Mouse (Mus musculus) heart, embryonic 13.5 days (tissue): ENCODE measurements around the gene Cecr2. TPM values are rescaled to one million over a fixed set of nuclear protein-coding genes. Genes with fewer than 3 reads are reported as not detected.

ENCODE experiments used
- ATAC-seq: fragments of 200-750 bp; cut with Nextera tagmentation; 2 replicates; pipeline ENCODE4 v1.8.0; 2017; ENCODE audit warnings: moderate TSS enrichment; ENCODE audit not compliant: insufficient number of reproducible peaks, low FRiP score, low TSS enrichment; ENCODE audit errors: extremely low read depth
- H3K27ac ChIP-seq: fragments of 300-500 bp; sonication (generic); replicated peaks from 2 replicates; pipeline ENCODE4 v1.5.1; 2015; ENCODE audit warnings: moderate library complexity, mild to moderate bottlenecking, inconsistent platforms
- H3K27me3 ChIP-seq: fragments of 300-500 bp; sonication (generic); replicated peaks from 2 replicates; pipeline ENCODE4 v1.6.1; 2015; ENCODE audit warnings: mild to moderate bottlenecking, inconsistent platforms
- H3K36me3 ChIP-seq: fragments of 300-500 bp; sonication (generic); 2 replicates; pipeline ENCODE4 v1.6.1; 2015; ENCODE audit warnings: mild to moderate bottlenecking, inconsistent platforms
- H3K4me1 ChIP-seq: fragments of 300-500 bp; sonication (generic); 2 replicates; pipeline ENCODE4 v1.6.1; 2015; ENCODE audit warnings: inconsistent platforms
- H3K4me2 ChIP-seq: fragments of 300-500 bp; sonication (generic); 2 replicates; pipeline ENCODE4 v1.6.1; 2015; ENCODE audit warnings: inconsistent platforms, mild to moderate bottlenecking, moderate library complexity
- H3K4me3 ChIP-seq: fragments of 300-500 bp; sonication (generic); 2 replicates; pipeline ENCODE4 v1.5.1; 2015; ENCODE audit warnings: moderate library complexity, mild to moderate bottlenecking, inconsistent platforms
- H3K9ac ChIP-seq: fragments of 300-500 bp; sonication (generic); 2 replicates; pipeline ENCODE4 v1.6.1; 2015; ENCODE audit warnings: inconsistent platforms, mild to moderate bottlenecking, moderate library complexity
- H3K9me3 ChIP-seq: fragments of 300-500 bp; sonication (generic); 2 replicates; pipeline ENCODE4 v1.6.1; 2016; ENCODE audit warnings: inconsistent platforms
- WGBS: fragments of 180-500 bp; shearing (Covaris S2); methylation state at CpG from one replicate; pipeline ENCODE4 v1.1.7; 2015; ENCODE audit warnings: mixed read lengths; 5-methylcytosine and 5-hydroxymethylcytosine counted together
- polyA plus RNA-seq: library from polyadenylated mRNA; unstranded; fragments of >200 nt; fragmentation: Nextera tagmentation; extraction: Ambion mirVana; gene quantifications from 2 replicates; pipeline ENCODE4 v1.2.1, GENCODE M21; 2015

Cecr2 gene
- polyA plus RNA-seq, 1 experiment from 2014 or later = 0.95 TPM

- Histone ChIP-seq H3K27me3 (no peaks in the 10 kb centered on the region), H3K4me1 (peaks cover 21% of the 10 kb centered on the region), H3K4me3 (no peak overlapping the region), H3K9me3 (no peaks in the 10 kb centered on the region), H3K36me3 (no peaks in the 10 kb centered on the region), H3K4me2 (no peak overlapping the region), H3K27ac (no peak overlapping the region), H3K9ac (no peak overlapping the region)
- ATAC-seq = no peak
- WGBS = 80% methylated on average over 6 of the region's 6 CpGs
These were observed 107.6 kb downstream of the Cecr2 start for GRCm38 (mm10) chr6:120773763-120774162.

- WGBS = 64% methylated on average over 3 of the region's 3 CpGs
These were observed 110.1 kb downstream of the Cecr2 start for GRCm38 (mm10) chr6:120776286-120776685.

GRCm38 (mm10) chr6:120777533-120777932, 111.4 kb downstream of the Cecr2 start:
- Histone ChIP-seq H3K27me3 (no peaks in the 10 kb centered on the region), H3K4me2 (no peak overlapping the region), H3K4me3 (no peak overlapping the region), H3K9me3 (no peaks in the 10 kb centered on the region), H3K4me1 (peaks cover 21% of the 10 kb centered on the region), H3K27ac (no peak overlapping the region), H3K36me3 (no peaks in the 10 kb centered on the region), H3K9ac (no peak overlapping the region)
- WGBS = 79% methylated on average over 9 of the region's 9 CpGs
- no peak for ATAC-seq

More at GRCm38 (mm10) chr6:120776286-120776685, 110.1 kb downstream of the Cecr2 start:
- H3K4me3 ChIP-seq = no peak overlapping the region
- H3K36me3 ChIP-seq = no peaks in the 10 kb centered on the region
- H3K27me3 ChIP-seq = no peaks in the 10 kb centered on the region
- no peak overlapping the region for H3K27ac ChIP-seq
- H3K4me1 ChIP-seq = peaks cover 21% of the 10 kb centered on the region
- no peak overlapping the region for H3K4me2 ChIP-seq
- ATAC-seq = no peak
- H3K9ac ChIP-seq = no peak overlapping the region
- no peaks in the 10 kb centered on the region for H3K9me3 ChIP-seq

- WGBS = 52% methylated on average over 3 of the region's 3 CpGs
- Histone ChIP-seq H3K36me3 (no peaks in the 10 kb centered on the region), H3K9me3 (no peaks in the 10 kb centered on the region), H3K4me1 (peaks cover 21% of the 10 kb centered on the region), H3K4me3 (no peak overlapping the region), H3K4me2 (no peak overlapping the region), H3K9ac (no peak overlapping the region), H3K27ac (no peak overlapping the region), H3K27me3 (no peaks in the 10 kb centered on the region)
- ATAC-seq = no peak
These were observed 112.1 kb downstream of the Cecr2 start for GRCm38 (mm10) chr6:120778226-120778625.

GRCm38 (mm10) chr6:120782948-120783347, 116.8 kb downstream of the Cecr2 start:
- Histone ChIP-seq H3K4me1 (peaks cover 7% of the 10 kb centered on the region), H3K36me3 (no peaks in the 10 kb centered on the region), H3K9me3 (no peaks in the 10 kb centered on the region), H3K9ac (no peak overlapping the region), H3K27me3 (no peaks in the 10 kb centered on the region), H3K4me3 (no peak overlapping the region), H3K27ac (no peak overlapping the region), H3K4me2 (no peak overlapping the region)
- ATAC-seq = no peak
- 85% methylated on average over 2 of the region's 2 CpGs for WGBS

GRCm38 (mm10) chr6:120784351-120784750, 118.2 kb downstream of the Cecr2 start:
- 72% methylated on average over 7 of the region's 7 CpGs for WGBS
- ATAC-seq = no peak

GRCm38 (mm10) chr6:120788068-120788607, 122.0 kb downstream of the Cecr2 start:
- Histone ChIP-seq H3K4me2 (no peak overlapping the region), H3K9ac (no peak overlapping the region), H3K27ac (no peak overlapping the region), H3K4me1 (0 out of 2 replicates have a peak, but pooled peaks cover 6% of the 10 kb centered on the region), H3K27me3 (no peaks in the 10 kb centered on the region), H3K4me3 (no peak overlapping the region), H3K36me3 (peaks cover 21% of the 10 kb centered on the region), H3K9me3 (no peaks in the 10 kb centered on the region)
- 83% methylated on average over 5 of the region's 5 CpGs for WGBS
- no peak for ATAC-seq

More at GRCm38 (mm10) chr6:120784351-120784750, 118.2 kb downstream of the Cecr2 start:
- Histone ChIP-seq H3K27ac (no peak overlapping the region), H3K36me3 (peaks cover 3% of the 10 kb centered on the region; the same call in 1 of the 2 replicates), H3K9ac (no peak overlapping the region), H3K4me1 (no peaks in the 10 kb centered on the region), H3K27me3 (no peaks in the 10 kb centered on the region), H3K4me2 (no peak overlapping the region), H3K4me3 (no peak overlapping the region), H3K9me3 (no peaks in the 10 kb centered on the region)

GRCm38 (mm10) chr6:120788904-120789303, 122.7 kb downstream of the Cecr2 start:
- no peak for ATAC-seq
- Histone ChIP-seq H3K4me1 (0 out of 2 replicates have a peak, but pooled peaks cover 6% of the 10 kb centered on the region), H3K9ac (no peak overlapping the region)

GRCm38 (mm10) chr6:120790153-120790552, 124.0 kb downstream of the Cecr2 start:
- peaks cover 41% of the 10 kb centered on the region for H3K36me3 ChIP-seq
- no peak overlapping the region for H3K4me2 ChIP-seq
- no peaks in the 10 kb centered on the region for H3K27me3 ChIP-seq
- H3K9ac ChIP-seq = no peak overlapping the region
- WGBS = 71% methylated on average over 11 of the region's 11 CpGs
- H3K9me3 ChIP-seq = no peaks in the 10 kb centered on the region
- H3K4me3 ChIP-seq = no peak overlapping the region
- ATAC-seq = 0 out of 2 replicates have a peak, but pooled peaks have one; percentile 53
- no peak overlapping the region for H3K27ac ChIP-seq
- H3K4me1 ChIP-seq = 0 out of 2 replicates have a peak, but pooled peaks cover 6% of the 10 kb centered on the region

More at GRCm38 (mm10) chr6:120788904-120789303, 122.7 kb downstream of the Cecr2 start:
- no peak overlapping the region for H3K4me3 ChIP-seq
- no peaks in the 10 kb centered on the region for H3K27me3 ChIP-seq
- no peaks in the 10 kb centered on the region for H3K9me3 ChIP-seq
- H3K4me2 ChIP-seq = no peak overlapping the region
- H3K27ac ChIP-seq = no peak overlapping the region
- H3K36me3 ChIP-seq = peaks cover 28% of the 10 kb centered on the region

GRCm38 (mm10) chr6:120790717-120791116, 124.5 kb downstream of the Cecr2 start:
- H3K4me1 ChIP-seq = 0 out of 2 replicates have a peak, but pooled peaks cover 6% of the 10 kb centered on the region
- whole genome bisulfite sequencing = 70% methylated on average over 5 of the region's 5 CpGs
- H3K4me2 ChIP-seq = no peak overlapping the region
- no peak overlapping the region for H3K9ac ChIP-seq
- no peak for ATAC-seq
- H3K9me3 ChIP-seq = no peaks in the 10 kb centered on the region
- no peak overlapping the region for H3K27ac ChIP-seq
- no peak overlapping the region for H3K4me3 ChIP-seq
- peaks cover 47% of the 10 kb centered on the region for H3K36me3 ChIP-seq
- no peaks in the 10 kb centered on the region for H3K27me3 ChIP-seq

- Histone ChIP-seq H3K27ac (no peak overlapping the region), H3K36me3 (peaks cover 69% of the 10 kb centered on the region), H3K4me2 (no peak overlapping the region), H3K4me3 (no peak overlapping the region), H3K27me3 (no peaks in the 10 kb centered on the region), H3K4me1 (0 out of 2 replicates have a peak, but pooled peaks cover 6% of the 10 kb centered on the region), H3K9me3 (no peaks in the 10 kb centered on the region), H3K9ac (no peak overlapping the region)
- 81% methylated on average over 8 of the region's 8 CpGs for WGBS
- no peak for ATAC-seq
These were observed 126.8 kb downstream of the Cecr2 start for GRCm38 (mm10) chr6:120792947-120793346.
